Mouse (Mus musculus) embryo, embryonic 10 days (tissue): ENCODE results near the gene Tmem106c.

ENCODE experiments used
- DNase-seq: peaks from one replicate; pipeline ENCODE4 v3.0.0-alpha.2; 2015; ENCODE audit warnings: low spot score

Gene Tmem106c

DNA sequence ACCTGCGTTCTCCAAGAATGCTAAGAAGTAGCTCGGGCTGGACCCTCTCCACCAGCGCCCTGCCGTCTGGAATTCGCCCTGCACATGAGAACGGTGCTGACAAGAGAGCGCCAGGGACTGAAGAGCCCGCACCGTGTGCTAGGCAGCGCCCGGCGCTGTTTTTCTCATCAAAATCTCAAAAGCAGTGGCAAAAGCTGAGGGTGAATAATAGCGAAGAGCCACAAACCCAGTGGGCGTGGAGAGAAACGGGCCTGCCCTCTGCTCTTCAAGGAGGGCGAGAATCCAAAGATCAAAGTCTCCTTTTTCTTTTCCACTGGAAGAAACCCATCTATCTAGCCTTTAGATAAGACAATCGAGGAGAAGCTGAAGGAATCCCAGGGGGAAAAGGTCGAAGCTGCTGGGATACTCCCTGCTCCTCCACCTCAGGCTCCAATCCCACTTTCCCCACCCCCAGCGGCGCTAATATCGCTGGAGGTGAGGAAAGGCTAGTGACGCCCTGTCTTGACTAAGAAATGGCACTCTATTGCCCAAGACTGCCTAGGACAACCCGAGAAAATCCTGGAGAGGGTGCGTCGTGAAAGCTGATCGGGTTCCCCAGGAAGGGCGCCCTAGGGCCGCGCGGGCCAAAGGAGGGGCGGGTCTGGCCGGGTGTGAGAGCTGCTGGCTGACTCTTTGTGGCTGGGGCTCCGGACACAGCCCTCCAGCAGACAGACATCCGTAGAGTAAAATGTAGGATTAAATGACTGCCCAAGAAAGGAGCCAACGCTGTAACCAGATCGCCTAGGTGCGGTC lies 37.5 kb downstream of the Tmem106c start:
- DNase-seq = peak; percentile 79

DNA sequence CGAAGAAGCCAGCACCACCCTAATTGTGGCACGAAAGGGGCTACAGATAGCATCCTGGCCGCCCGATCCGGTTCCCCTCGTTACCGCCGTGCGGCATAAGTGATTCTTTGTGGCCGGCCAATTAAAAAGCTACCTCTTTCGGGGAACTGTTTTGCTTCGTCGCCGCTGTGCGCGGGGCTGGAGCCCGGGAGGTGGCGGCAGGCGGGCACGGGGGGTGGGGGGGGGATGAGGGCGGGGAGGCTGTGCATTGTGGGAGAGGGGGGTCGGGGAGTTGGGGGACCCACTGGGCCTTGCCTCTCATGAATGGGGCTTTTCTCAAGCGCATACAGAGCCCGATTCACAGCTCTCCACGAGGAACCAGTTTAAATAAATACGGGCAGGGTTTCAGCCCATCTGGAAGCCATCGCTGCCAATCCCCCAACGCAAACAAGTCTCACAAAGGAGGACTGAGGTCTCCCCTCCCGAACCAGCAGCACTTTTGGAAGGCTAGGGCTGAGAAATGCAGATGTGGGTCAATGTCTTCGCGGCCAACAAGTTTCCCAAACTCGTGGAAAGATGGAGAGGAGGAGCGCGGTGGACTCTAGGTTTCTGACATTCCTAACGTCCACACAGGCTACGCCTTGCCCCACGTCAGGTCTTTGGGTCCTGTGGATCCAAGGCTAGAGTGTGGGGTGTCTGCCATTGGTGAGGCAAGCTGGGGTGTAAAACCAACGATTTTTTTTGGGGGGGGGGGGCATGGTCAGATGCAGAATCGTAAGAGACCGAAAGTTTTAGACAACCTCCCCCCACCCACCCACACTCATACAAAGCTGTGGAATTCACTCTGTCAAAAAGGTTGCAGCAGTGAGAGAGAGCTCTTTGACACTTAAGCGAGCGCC lies 38.4 kb downstream of the Tmem106c start:
- peak; percentile 78 for DNase-seq

DNA sequence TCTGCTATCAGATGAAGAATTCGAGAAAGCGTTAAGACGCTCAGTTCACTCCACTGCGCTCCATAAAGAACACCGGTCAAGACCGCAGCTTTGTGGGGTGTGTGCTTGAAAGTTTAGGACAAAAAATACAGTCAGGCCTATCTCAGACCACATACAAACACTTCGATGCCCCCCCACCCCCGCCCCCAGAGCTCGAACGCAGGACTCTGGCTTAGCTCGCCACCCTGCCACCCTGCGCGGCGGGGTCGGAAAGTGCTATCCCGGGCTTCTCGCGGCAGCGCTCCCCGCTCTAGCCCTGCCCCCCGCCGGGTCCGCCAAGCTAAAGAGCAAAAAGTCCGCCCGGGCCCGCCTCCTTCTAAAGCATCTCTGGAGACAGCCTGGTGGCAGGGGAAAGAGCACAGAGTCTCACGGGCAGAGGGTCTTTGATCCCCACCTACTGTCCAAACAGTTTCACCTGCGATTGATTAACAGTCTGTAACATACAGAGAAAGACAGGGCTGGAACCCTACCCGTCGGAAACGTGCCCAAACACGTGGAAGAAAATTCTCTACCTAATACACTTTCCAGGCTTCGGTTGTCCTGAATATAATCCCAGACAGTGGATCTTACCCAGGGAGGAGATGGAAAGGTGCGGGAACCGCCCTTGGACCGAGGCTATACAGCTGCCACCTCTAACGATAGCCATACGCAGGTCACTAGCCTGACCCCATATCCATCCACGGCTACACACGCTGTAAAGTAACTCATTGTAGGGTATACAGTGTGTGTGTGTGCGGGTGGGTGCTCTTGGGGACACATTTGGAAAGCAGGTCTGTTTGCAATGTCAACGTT lies 39.2 kb downstream of the Tmem106c start:
- peak; percentile 76 for DNase-seq

DNA sequence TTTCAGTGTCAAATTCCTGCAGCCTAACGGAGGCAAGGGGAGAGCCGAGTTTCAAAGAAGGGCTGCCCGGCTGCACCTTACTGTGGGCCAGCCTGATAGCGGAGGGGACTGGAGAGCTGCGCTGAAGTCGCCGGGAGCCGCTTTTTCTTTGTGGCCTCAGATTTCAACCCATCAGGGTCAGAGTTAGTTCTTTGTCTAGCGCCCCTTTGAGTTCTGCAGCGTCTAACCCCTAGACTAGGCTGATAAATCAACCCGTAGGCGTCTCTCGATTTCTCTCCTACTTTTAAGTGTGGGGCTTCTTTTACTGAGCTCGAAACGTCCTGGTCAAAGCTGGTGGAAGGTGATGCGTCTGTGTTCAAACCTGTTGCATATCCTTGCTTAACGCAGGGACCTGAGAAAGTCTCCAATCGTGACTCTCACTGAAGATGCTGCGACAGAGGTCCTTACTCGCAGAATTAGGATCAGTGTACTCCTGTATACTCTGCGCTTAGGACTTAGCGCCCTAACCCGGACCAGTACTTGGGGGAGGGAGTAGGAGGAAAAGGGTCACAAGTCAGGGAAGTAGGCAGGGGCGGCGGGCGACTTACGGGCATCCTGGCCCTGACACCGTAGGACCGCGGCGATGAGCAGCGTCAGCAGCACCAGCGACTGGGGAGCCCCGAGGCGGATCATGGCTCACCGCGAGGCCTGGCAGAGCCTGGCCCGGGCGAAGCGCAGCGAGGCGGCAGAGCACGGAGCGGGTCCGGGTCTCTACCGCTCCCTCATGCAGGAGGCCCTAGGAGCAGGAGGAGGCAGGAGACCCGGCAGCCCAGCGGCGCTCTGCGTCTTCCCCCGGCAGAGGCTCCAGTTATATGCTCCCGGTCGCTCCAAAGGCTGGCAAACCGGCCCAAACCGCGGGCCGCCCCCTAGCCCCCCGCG lies 40.1 kb downstream of the Tmem106c start, which contains the start of gene Col2a1:
Col2a1 (minus strand) TSS at position 874 of the 918 bp plus-strand sequence.
- DNase-seq = peak; percentile 70

GRCm38 (mm10) chr15:98004740-98005159 lies 40.8 kb downstream of the Tmem106c start:
- DNase-seq = no peak

DNA sequence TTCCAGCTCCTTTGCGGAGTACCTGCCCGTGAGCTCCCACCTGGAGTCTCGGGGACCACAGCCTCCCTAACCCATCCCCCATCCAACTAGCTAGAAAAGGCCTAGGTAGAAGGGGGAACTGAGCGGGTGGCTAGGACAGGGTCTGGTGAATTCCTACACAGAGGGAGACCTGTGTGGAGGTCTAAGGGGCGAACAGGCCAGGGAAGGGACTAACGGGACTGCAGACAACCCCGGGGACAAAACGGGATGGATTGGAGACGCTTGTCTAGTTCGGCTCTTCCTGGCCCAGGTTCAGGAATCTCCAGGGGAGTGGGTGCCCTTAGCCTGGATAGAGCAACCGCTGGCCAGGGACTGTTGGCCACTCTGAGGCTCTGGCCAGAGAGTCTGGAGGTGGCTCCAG lies 41.2 kb downstream of the Tmem106c start:
- DNase-seq = peak; percentile 4

- no peak for DNase-seq
Observed at GRCm38 (mm10) chr15:98012810-98013209, 48.8 kb downstream of the Tmem106c start.

GRCm38 (mm10) chr15:98017925-98018324 lies 53.9 kb downstream of the Tmem106c start:
- DNase-seq = no peak

DNA sequence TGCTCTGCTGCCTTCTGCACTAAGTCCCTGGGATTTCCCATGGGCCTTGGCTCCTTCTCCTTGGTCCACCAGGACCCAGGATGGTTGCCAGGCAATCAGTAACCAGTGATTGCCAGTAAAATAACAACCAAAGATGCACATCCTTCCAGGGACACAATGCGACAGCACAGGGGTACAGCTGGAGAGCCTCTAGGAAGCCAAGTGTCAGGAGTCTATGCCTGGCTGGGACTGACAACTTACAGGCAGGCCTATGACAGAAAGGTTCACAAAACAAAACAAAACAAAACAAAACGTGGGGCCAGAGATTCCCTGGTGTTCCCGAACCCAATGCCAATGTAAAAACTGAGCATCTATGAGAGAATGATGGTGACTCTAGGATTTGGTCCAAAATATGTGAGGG lies 55.0 kb downstream of the Tmem106c start:
- no peak for DNase-seq
